Mouse (Mus musculus) lung, postnatal 25 days (tissue): ENCODE results near the gene Elmo1.

Experiments
- DNase-seq: peaks from one replicate; pipeline ENCODE4 v3.0.0; 2022; ENCODE audit warnings: low spot score

Gene Elmo1

DNA sequence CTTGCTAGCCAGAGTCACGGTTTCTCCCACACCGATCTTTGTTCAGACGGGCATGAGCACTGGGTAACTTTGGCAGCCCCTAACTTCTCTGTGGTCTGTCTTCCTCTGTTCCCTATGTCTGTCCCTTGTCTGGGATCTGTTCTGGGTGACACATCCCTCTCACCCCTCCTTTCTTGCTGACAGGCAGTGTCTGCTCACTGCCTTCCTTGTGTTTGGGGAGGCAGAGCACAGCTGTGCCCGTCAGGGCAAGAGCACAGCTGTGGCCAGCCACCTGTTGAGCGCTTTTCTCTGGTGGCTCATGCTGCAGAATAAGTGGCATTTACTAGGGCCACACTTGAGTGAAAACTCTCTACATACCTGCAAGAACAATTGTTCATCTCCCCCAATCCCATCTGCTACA lies 116.7 kb downstream of the Elmo1 start:
- DNase-seq, result no peak

- DNase-seq, result peak; percentile 16
These were observed 117.7 kb downstream of the Elmo1 start for GRCm38 (mm10) chr13:20207950-20208642.

DNA sequence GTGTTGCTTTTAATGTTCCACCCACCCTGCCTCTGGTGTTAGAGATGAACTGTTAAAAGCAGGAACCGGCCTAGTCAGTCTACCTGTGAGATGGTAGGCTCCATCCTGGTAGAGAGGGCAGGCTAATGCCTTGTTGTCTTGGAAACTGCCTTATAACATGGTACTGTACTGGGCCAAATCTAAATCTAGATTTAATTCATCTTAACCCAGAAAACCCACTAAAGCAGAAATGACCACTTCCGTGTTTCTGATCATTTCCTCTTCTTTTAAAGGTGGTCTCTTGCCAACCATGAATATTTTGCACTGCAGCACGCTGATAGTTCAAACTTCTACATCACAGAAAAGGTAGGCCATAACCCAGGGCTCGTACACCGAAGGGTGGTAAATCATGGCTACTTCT lies 118.5 kb downstream of the Elmo1 start:
- no peak for DNase-seq

GRCm38 (mm10) chr13:20211780-20212179 lies 121.4 kb downstream of the Elmo1 start:
- DNase-seq, result no peak

DNA sequence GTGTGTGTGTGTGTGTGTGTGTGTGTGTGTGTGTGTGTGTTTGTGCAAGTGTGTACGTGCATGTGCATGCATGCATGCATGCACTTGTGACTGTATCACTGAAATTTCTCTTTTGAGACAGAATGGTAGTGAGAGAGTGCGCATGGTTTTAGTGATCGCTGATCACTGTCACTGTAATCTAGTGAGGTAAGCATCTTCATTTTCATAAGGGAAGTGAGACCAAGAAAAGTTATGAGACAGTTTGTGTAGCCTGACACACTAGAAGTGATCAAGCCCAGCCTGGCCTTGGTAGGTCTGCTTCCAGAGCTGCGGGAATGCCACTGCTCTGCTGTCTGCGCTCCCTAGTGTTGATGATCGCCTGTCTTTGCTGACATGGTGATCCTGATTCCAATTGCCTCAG lies 122.3 kb downstream of the Elmo1 start:
- DNase-seq, result no peak

DNA sequence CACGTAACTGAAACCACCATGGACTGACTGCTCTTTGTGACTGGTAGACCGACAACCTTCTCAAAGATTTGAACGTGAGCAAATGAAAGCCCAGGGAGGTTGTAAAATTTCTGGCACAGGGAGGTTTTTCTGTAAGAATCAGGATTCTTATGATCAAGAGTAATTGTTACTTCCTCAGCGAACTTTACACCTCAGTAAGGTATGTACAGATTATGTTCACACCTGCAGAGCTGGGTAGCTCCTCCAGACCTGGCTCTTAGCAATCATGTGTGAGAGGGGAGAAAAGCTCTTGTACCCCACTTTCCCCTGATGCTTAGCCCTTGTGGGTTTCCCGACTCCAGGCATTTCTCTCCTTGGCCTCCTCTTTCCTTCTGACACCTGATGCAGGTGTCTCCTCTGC lies 123.5 kb downstream of the Elmo1 start:
- no peak for DNase-seq

- DNase-seq, result no peak
These were observed 127.2 kb downstream of the Elmo1 start for GRCm38 (mm10) chr13:20217453-20218090.

DNA sequence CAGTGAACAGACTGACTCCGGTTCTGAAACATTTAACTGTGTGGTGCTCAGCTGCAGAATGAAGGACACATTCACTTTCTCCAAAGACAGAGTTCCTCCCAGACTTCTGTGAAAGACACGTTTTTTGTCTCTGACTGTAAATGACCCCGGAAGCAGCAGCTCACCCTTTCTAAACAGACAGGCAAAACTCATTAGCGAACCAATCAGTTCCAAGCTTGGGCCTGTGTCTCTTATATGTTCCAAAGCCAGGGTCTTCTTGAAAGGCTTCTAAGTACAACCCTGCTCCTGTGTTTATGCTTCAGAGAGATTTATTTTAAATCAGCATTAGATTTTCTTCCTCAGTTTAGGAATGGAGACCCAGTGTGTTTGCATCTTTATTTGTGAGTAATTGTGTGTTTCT lies 127.7 kb downstream of the Elmo1 start:
- no peak for DNase-seq

- DNase-seq, result no peak
These were observed 130.0 kb downstream of the Elmo1 start for GRCm38 (mm10) chr13:20220414-20220813.

DNA sequence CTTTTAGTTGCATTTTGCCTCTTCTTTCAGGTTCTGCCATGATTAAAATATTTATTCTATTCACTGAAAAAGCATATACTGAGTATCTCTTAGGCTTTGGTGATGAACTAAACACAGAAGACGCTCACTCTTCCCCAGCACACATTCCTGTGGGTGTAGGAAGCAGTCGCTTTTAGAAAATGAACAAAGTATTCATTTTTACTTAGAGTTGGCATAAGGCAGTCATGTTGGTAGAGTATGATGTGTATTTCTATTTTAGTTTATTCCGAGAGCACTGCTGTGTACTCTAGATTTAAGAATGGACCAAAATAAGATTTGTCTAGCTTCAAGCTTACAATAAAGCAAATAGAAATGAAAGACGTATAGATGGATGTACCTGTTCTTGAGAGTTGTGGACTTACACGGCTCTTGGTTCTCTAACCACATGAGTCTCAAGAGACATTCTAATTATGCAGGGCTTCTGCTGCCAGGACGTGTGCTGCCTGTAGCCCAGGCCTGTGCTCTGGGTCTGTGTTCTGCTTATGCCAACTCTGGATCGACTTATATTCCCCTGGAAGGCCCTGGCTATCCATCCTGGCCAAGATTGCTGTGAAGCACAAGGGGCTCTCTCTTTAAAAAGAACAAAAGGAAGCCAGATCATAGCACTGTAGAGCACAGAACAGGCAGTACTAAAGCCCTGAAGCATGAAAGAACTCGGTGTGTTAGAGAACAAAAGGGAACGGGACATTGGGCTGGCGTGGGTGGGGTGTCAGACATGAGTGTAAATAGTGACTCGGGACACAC lies 137.7 kb downstream of the Elmo1 start:
- DNase-seq, result peak; percentile 59

DNA sequence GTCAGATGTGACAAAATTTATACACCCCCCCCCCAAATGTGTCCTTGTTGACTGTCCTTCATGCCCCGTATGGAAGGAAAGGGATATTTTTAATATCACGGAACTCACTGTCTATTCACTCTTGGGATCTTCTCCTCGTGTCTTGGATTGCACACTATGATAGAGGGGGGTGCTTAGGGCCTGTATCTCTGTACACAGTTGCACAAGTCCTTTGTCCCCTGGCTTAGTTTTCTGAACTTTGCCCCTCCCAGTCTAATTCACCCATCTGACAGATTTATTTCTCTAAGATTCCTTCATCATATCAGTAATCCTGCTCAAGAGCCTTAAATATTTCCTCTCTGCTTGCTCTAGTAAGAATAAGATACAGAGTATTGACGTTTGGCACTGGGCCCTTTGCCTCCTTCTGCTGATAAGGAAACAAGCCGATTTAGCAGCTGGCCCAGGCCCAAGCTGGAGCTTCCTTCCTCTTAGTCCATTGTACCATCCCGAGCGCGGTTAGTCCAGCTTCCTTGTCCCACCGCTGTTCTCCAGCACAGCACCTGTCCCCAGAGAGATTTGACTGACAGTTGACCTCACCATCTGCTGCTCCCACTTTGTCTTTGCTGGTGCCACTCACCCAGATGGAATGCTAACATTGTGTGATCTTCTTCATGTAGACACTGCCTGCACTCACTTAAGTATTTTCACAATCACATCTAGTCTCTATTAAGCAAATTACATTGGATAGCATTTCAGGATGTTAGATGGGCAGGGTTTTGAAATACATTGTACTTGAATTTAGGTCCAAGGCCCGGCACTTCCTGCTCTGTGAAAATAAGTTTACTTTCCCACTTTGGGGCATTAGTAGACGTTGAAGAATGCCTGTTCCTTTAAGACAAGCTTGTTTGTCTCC lies 141.7 kb downstream of the Elmo1 start:
- peak; percentile 83 for DNase-seq

DNA sequence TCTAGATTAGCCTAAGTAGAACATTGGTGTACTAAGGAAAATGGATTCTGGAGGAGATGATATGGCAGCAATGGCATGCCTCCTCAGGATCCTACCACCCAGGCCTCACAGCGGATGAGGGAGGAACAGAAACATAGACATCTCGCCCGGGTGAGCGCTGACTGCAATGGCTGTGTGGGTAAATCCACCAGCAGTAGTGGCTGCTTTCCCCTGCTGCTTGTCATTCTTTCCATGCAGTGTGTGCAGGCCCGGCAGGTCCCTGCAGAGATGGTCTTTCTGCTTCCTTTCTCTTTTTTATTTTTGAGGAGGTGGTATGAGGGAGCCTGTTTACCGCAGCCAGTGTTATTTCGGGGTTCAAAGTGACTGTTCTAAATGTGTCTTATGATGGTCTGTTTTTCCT lies 143.3 kb downstream of the Elmo1 start:
- DNase-seq, result no peak

DNA sequence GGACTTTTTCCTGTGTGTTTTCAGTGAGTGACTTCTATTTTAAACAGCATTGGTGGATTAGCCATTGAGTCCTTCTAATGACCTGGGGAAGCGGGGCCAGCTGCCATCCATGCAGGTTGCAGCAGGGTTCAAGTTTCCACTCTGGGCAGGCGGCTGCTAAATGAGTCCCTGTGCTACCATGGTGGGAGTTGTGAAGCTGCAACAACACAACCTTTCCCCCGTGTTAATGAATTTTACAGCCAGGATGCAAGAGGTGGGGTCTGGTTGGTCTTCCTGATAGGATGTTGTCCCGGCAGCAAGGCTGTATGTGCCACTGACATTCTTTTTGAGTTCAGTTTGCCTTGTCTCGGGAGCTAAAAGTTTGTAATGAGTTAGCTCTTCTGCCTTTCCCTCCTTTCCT lies 147.2 kb downstream of the Elmo1 start:
- no peak for DNase-seq

DNA sequence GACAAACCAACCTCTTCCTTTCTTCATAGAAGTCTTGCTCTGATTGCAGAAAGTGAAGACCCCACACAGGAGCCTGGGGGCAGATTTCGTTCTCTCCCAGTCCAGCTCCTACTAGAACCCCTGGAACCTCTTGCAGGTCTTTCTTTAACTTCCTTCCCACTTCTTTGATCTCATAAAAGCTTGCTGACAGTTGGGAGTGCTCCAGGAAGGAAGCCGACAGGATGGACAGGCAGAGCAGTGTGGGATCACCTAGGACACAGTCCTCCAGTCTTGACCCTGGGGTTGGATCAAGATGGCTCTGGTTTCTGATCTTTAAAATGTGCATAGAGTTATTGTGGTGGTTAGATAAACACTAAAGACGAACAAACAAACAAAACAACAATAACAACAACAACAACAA lies 147.8 kb downstream of the Elmo1 start:
- DNase-seq, result no peak

GRCm38 (mm10) chr13:20238743-20239142 lies 148.3 kb downstream of the Elmo1 start:
- no peak for DNase-seq

- DNase-seq, result no peak
These were observed 159.8 kb downstream of the Elmo1 start for GRCm38 (mm10) chr13:20250069-20250668.

DNA sequence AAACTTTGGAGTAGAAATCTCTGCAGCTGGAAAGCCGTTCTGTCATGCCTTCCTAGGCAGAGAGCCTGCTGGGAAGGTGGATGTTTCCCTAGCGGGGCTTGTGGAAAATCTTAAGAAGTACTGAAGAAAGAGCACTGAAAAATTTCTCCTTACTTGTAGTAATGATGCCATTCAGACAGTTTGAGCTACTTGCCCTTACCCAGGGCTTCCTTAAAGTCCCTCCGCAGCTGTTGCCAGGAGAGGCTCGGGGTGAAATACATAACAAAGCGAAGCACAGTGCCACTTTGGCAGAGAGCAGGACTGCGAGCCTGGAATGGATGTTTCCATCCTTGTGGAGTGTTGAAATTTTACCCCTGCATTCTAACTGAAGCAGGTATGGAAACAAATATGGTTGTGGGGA lies 164.5 kb downstream of the Elmo1 start:
- peak; percentile 21 for DNase-seq

DNA sequence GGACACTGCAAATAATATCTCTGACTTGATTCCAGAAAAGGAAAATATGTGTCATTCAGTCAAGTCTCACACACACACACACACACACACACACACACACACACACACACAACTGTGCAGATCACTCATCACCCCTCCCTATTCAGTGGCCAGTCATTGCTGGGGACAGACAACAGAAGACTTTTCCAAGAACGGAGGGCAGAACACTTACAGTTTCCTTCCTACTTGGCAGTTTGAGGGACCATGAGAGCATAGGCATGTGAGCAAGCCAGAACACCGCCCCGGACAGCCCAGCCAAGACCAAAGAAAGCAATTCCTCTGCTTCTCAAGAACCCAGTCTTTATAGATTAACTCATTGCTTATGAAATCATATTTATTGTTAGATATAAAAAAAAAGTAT lies 165.0 kb downstream of the Elmo1 start:
- DNase-seq, result peak; percentile 78

DNA sequence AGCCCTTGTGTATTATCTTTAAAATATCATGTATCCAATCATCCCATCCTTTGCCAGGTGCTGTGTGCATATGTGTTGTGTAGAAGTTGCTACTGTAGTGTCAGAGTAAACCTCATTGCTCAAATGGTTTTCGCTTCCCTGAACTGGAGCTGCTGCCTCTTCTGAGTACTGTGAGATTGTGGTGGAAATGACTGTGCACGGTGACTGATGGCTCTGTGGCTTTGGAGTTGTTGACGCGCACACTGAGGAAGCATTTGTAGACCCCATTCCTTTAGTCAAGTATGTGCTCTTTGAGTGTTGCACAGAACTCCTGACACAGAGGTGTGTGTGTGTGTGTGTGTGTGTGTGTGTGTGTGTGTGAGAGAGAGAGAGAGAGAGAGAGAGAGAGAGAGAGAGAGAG lies 166.2 kb downstream of the Elmo1 start:
- DNase-seq, result no peak

- no peak for DNase-seq
These were observed 167.4 kb downstream of the Elmo1 start for GRCm38 (mm10) chr13:20257562-20258525.

DNA sequence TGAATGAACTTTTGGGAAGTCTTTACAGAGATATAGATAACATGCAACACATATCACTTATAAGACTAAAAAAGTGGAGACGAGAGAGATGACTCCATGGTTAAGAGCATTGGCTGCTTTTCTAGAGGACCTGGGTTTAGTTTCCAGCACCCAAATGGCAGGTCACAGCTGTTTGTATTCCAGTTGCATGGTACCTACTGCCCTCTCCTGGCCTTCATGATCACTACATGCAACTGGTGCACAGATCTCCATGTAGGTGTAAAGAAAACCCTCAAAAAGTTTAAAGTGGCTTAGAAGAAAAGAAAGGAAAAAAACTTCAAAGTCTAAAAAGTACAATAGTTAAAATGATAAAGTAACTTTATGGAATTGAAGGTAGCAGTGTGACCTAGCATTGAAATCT lies 172.8 kb downstream of the Elmo1 start:
- DNase-seq, result no peak
